Mouse (Mus musculus) testis, adult 2 months (tissue): ENCODE results near the gene Khk. TPM values are rescaled to one million over a fixed set of nuclear protein-coding genes. Genes with fewer than 3 reads are reported as not detected.

ENCODE experiments used
- H3K27ac ChIP-seq: fragments of 200-500 bp; 2 replicates; pipeline ENCODE4 v1.5.1; 2012; ENCODE audit warnings: low read depth, low read length; ENCODE audit not compliant: control insufficient read depth, insufficient read depth
- H3K27me3 ChIP-seq: fragments of 200-500 bp; 2 replicates; pipeline ENCODE4 v1.6.1; 2012; ENCODE audit warnings: mild to moderate bottlenecking, low read length, moderate library complexity; ENCODE audit not compliant: control insufficient read depth, insufficient read depth
- H3K36me3 ChIP-seq: fragments of 200-500 bp; 2 replicates; pipeline ENCODE4 v1.6.1; 2012; ENCODE audit warnings: mild to moderate bottlenecking, low read length; ENCODE audit not compliant: control insufficient read depth, insufficient read depth
- H3K4me1 ChIP-seq: fragments of 200-500 bp; 2 replicates; pipeline ENCODE4 v1.6.1; 2012; ENCODE audit warnings: low read length; ENCODE audit not compliant: control insufficient read depth, insufficient read depth
- H3K4me3 ChIP-seq: fragments of 200-500 bp; 2 replicates; pipeline ENCODE4 v1.5.1; 2012; ENCODE audit warnings: low read depth, mild to moderate bottlenecking, low read length, moderate library complexity, mixed read lengths; ENCODE audit not compliant: control insufficient read depth
- CTCF ChIP-seq: fragments of 200-500 bp; IDR thresholded peaks from 2 replicates; pipeline ENCODE4 v1.5.1; 2012; ENCODE audit warnings: low read depth, mild to moderate bottlenecking, inconsistent platforms, low read length, moderate library complexity; ENCODE audit not compliant: control insufficient read depth, insufficient read depth, insufficient replicate concordance
- POLR2A ChIP-seq: fragments of 200-500 bp; IDR thresholded peaks from 2 replicates; pipeline ENCODE4 v1.6.1; 2012; ENCODE audit warnings: low read depth, mild to moderate bottlenecking, inconsistent platforms, low read length, moderate library complexity; ENCODE audit not compliant: control insufficient read depth
- polyA plus RNA-seq: library from polyadenylated mRNA; depleted of rRNA; stranded (reverse); fragments of >200 nt; gene quantifications from 2 replicates; pipeline ENCODE4 v1.2.3, GENCODE M21; 2012

Gene Khk
- polyA plus RNA-seq, 1 experiment, result 6.0 TPM

GRCm38 (mm10) chr5:30943004-30943403 is 21.8 kb downstream of the Khk start:
- TF ChIP-seq POLR2A, result no peak
- no peak for TF ChIP-seq CTCF
- no peaks in the 10 kb centered on the region for H3K36me3 ChIP-seq
- peaks cover 9% of the 10 kb centered on the region for H3K4me1 ChIP-seq
- no peak overlapping the region for H3K4me3 ChIP-seq
- no peak overlapping the region for H3K27ac ChIP-seq
- H3K27me3 ChIP-seq, result no peaks in the 10 kb centered on the region

DNA sequence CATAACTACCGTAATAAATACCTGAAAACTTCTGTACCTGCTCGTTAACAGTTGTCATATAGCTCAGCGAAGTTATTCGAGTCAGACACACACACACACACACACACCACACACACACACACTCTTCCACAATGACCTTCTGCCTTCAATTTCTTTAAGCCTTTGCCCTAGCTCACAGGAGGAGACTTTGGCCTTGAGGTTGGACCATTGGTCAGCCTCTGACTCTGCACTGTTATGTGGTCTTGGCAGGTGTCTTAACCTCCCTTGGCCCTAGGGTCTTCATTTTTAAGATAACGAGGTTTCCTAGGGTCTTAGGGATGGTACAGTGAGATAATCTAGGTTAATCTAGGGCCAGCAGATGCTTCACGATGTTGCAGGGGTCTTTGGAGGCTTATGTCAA is 23.1 kb downstream of the Khk start:
- TF ChIP-seq POLR2A (no peak), CTCF (no peak)
- Histone ChIP-seq H3K27ac (no peak overlapping the region), H3K4me1 (peaks cover 11% of the 10 kb centered on the region), H3K27me3 (no peaks in the 10 kb centered on the region), H3K4me3 (no peak overlapping the region), H3K36me3 (no peaks in the 10 kb centered on the region)

DNA sequence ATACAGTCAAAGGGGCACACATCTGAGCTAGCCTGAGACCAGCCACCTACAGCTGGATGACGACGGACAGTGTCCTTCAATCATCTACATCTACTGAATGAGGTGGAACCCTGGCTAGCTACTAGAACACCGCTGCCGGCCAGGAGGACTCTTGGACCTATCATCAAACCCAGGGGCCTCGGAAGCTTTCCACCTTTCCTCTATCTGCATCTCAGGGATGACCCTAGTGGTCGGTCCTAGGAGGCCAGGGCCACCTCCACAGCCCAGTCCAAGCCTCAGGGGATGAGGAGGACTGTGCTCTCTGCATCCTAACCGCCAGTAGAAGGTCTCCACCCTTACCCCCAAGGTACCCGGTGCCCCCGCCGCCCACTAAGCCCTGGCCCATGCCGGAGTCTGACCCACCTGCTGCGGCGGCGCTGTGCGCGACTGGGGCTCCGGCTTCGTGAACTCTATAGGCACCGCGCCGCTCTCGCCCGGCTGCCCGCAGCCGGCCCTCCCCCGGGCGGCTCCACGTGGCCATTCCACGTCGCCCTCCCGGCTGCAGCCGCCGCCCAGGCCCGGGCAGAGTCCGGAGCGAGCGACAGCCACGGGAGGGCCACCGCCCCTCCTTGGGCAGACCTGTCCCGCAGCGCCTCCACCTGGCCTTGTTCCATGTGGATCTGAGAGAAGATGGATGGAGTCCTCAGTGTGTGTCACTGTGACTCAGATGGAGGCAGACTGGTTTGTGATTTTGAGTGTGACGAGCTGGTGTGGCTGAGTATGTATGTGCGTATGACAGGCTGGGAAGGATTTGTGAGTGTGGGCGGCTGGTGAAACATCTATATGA is 23.9 kb downstream of the Khk start, which contains the start of gene Cgref1:
Cgref1 (minus strand) TSS at position 636 of the 826 bp plus-strand sequence.
- H3K4me1 ChIP-seq, result peaks cover 15% of the 10 kb centered on the region
- H3K36me3 ChIP-seq, result no peaks in the 10 kb centered on the region
- peak within 1 kb of the TSS; percentile 43 for H3K4me3 ChIP-seq
- H3K27ac ChIP-seq, result no peak within 1 kb of the TSS
- no peak for TF ChIP-seq POLR2A
- TF ChIP-seq CTCF, result no peak
- no peaks in the 10 kb centered on the region for H3K27me3 ChIP-seq

GRCm38 (mm10) chr5:30948620-30949019 is 27.4 kb downstream of the Khk start:
- H3K4me1 ChIP-seq, result peaks cover 17% of the 10 kb centered on the region
- H3K4me3 ChIP-seq, result no peak overlapping the region
- no peak overlapping the region for H3K27ac ChIP-seq
- H3K36me3 ChIP-seq, result no peaks in the 10 kb centered on the region
- H3K27me3 ChIP-seq, result no peaks in the 10 kb centered on the region
- no peak for TF ChIP-seq POLR2A
- TF ChIP-seq CTCF, result no peak

GRCm38 (mm10) chr5:30949654-30950326 is 28.6 kb downstream of the Khk start:
- H3K27ac ChIP-seq, result peak overlapping the region; percentile 40
- TF ChIP-seq POLR2A (peak; percentile 45), CTCF (no peak)
- H3K4me3 ChIP-seq, result peak overlapping the region; percentile 84
- no peaks in the 10 kb centered on the region for H3K27me3 ChIP-seq
- H3K4me1 ChIP-seq, result peaks cover 16% of the 10 kb centered on the region
- H3K36me3 ChIP-seq, result peaks cover 4% of the 10 kb centered on the region

DNA sequence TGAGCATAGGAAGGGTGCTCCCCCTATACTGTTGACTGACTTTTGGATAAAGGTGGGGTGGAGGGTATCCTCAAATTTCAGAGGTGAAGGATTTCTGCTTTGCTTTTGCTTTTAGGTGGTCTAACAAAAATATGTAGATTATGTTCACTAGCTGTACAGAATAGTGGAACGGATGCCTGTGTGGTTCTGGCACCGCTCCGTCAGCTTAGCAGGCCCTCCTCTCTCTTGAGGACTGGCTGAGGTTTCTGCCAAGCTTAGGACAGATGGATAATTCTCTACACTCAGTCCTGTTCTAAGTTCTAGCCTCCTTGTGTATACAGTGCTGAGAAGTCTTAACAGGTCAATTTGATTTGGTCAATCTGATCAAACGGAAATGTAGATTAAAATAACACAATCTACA is 29.2 kb downstream of the Khk start:
- TF ChIP-seq CTCF (no peak), POLR2A (no peak)
- peak overlapping the region; percentile 84 for H3K4me3 ChIP-seq
- H3K36me3 ChIP-seq, result peaks cover 8% of the 10 kb centered on the region
- no peaks in the 10 kb centered on the region for H3K27me3 ChIP-seq
- H3K4me1 ChIP-seq, result peaks cover 10% of the 10 kb centered on the region
- H3K27ac ChIP-seq, result no peak overlapping the region; the same call in 1 of the 2 replicates

GRCm38 (mm10) chr5:30950922-30951321 is 29.7 kb downstream of the Khk start:
- peaks cover 8% of the 10 kb centered on the region for H3K36me3 ChIP-seq
- H3K4me3 ChIP-seq, result no peak overlapping the region
- no peaks in the 10 kb centered on the region for H3K27me3 ChIP-seq
- TF ChIP-seq POLR2A, result no peak
- TF ChIP-seq CTCF, result no peak
- H3K27ac ChIP-seq, result no peak overlapping the region
- peaks cover 8% of the 10 kb centered on the region for H3K4me1 ChIP-seq
